Comparison of ENCODE assay signal across 8 mouse cellular contexts in the genomic region with DNA sequence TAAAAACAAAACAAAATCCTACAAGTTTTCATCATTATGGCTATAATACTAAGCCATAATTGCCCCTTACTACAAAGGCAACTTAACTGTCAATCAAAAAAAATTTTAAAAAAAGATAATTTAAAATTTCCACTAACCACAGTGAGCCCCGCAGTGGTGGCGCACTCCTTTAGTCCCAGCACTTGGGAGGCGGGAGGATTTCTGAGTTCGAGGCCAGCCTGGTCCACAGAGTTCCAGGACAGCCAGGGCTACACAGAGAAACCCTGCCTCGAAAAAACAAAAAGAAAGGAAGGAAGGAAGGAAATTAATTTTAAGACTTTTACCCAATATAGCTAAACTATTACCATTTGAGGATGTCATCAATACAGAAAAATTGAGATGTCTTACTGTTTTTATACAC. TPM values are rescaled to one million over a fixed set of nuclear protein-coding genes. Genes with fewer than 3 reads are reported as not detected.
DNase-seq lines count a peak whose midpoint lies in the region; ATAC-seq and TF ChIP-seq lines count a peak whose summit lies in the region.

No protein-coding gene starts in this region.

- H3K9ac ChIP-seq in heart, embryonic 13.5 days = peak overlapping the region; percentile 95
- peak overlapping the region; percentile 99 for H3K9ac ChIP-seq in ES-Bruce4 (ENCODE audit: low read depth, poor library complexity, severe bottlenecking)
- peak overlapping the region; percentile 88 for H3K9ac ChIP-seq in liver, postnatal 0 days (replicated peaks)

- H3K4me1 ChIP-seq in heart, embryonic 13.5 days = peaks cover 43% of the 10 kb centered on the region
- no peaks in the 10 kb centered on the region for H3K4me1 ChIP-seq in ES-Bruce4 (ENCODE audit: control insufficient read depth, insufficient read depth, low read length)
- H3K4me1 ChIP-seq in hindbrain, embryonic 10.5 days (replicated peaks) = peaks cover 30% of the 10 kb centered on the region
- H3K4me1 ChIP-seq in liver, postnatal 0 days (ENCODE audit: insufficient read depth) = peaks cover 19% of the 10 kb centered on the region

- no peak for TF ChIP-seq CTCF in ES-Bruce4 (IDR thresholded peaks at IDR 0.05; ENCODE audit: low read depth, low read length)
- 0 out of 2 replicates have a peak, but pooled peaks have one; percentile 8 for TF ChIP-seq CTCF in liver, postnatal 0 days (IDR thresholded peaks at IDR 0.05; ENCODE audit: low read depth)

- peak overlapping the region; percentile 76 for H3K4me2 ChIP-seq in heart, embryonic 13.5 days
- H3K4me2 ChIP-seq in liver, postnatal 0 days (ENCODE audit: low read depth, low read length) = peak overlapping the region; percentile 66

- TF ChIP-seq EP300 in ES-Bruce4 (IDR thresholded peaks at IDR 0.05; ENCODE audit: insufficient read depth, low read depth, low read length) = no peak
- no peak for TF ChIP-seq EP300 in liver, postnatal 0 days (IDR thresholded peaks at IDR 0.05; ENCODE audit: low read depth)

- TF ChIP-seq POLR2A in ES-Bruce4 (IDR thresholded peaks at IDR 0.05; ENCODE audit: insufficient read depth, low read length) = no peak

- H3K4me3 ChIP-seq in heart, embryonic 13.5 days = peak overlapping the region; percentile 91
- H3K4me3 ChIP-seq in ES-Bruce4 (ENCODE audit: low read depth, low read length) = peak overlapping the region; percentile 98
- H3K4me3 ChIP-seq in hindbrain, embryonic 10.5 days = peak overlapping the region; percentile 81
- peak overlapping the region; percentile 84 for H3K4me3 ChIP-seq in liver, postnatal 0 days (ENCODE audit: low read depth, low read length)

- 15% methylated on average over 5 of the region's 5 CpGs for WGBS in heart, embryonic 13.5 days
- 17% methylated on average over 5 of the region's 5 CpGs for WGBS in hindbrain, embryonic 10.5 days
- 8% methylated on average over 5 of the region's 5 CpGs for WGBS in liver, postnatal 0 days (ENCODE audit: insufficient replicate concordance)

- H3K36me3 ChIP-seq in heart, embryonic 13.5 days = peaks cover 43% of the 10 kb centered on the region
- peaks cover 55% of the 10 kb centered on the region for H3K36me3 ChIP-seq in ES-Bruce4 (ENCODE audit: control insufficient read depth, insufficient read depth, low read length, poor library complexity, severe bottlenecking)
- H3K36me3 ChIP-seq in hindbrain, embryonic 10.5 days = peaks cover 44% of the 10 kb centered on the region
- H3K36me3 ChIP-seq in liver, postnatal 0 days (replicated peaks; ENCODE audit: insufficient read depth, low read length) = peaks cover 38% of the 10 kb centered on the region

- H3K27me3 ChIP-seq in heart, embryonic 13.5 days (replicated peaks) = no peaks in the 10 kb centered on the region
- no peaks in the 10 kb centered on the region for H3K27me3 ChIP-seq in ES-Bruce4 (ENCODE audit: control insufficient read depth, insufficient read depth, low read length, poor library complexity, severe bottlenecking)
- H3K27me3 ChIP-seq in hindbrain, embryonic 10.5 days (ENCODE audit: insufficient read depth, poor library complexity, severe bottlenecking) = no peaks in the 10 kb centered on the region
- H3K27me3 ChIP-seq in liver, postnatal 0 days (ENCODE audit: insufficient read depth, low read length) = no peaks in the 10 kb centered on the region

- no peak for DNase-seq in heart, postnatal 4 days
- no peak for DNase-seq in hindbrain, embryonic 10.5 days (ENCODE audit: low spot score)
- DNase-seq in liver, postnatal 0 days = no peak
- DNase-seq in right cerebral cortex, adult 18-20 months = no peak
- no peak for DNase-seq in cerebellum, adult 18-20 months
- no peak for DNase-seq in layer of hippocampus, postnatal 14 days (ENCODE audit: low spot score in 2 of 2)

- no peak for ATAC-seq in heart, embryonic 13.5 days (ENCODE audit: extremely low read depth, insufficient number of reproducible peaks, low FRiP score, low TSS enrichment)
- no peak for ATAC-seq in liver, postnatal 0 days

- H3K27ac ChIP-seq in heart, embryonic 13.5 days (replicated peaks) = no peak overlapping the region
- no peak overlapping the region for H3K27ac ChIP-seq in ES-Bruce4 (ENCODE audit: insufficient read depth, low read length)
- peak overlapping the region; percentile 96 for H3K27ac ChIP-seq in hindbrain, embryonic 10.5 days
- peak overlapping the region; percentile 87; the same call in 1 of the 2 replicates for H3K27ac ChIP-seq in liver, postnatal 0 days (ENCODE audit: low read depth)

- H3K9me3 ChIP-seq in heart, embryonic 13.5 days = no peaks in the 10 kb centered on the region
- no peaks in the 10 kb centered on the region for H3K9me3 ChIP-seq in ES-Bruce4 (replicated peaks; ENCODE audit: control insufficient read depth, insufficient read depth, low read length, poor library complexity, severe bottlenecking)
- H3K9me3 ChIP-seq in hindbrain, embryonic 10.5 days = no peaks in the 10 kb centered on the region
- no peaks in the 10 kb centered on the region for H3K9me3 ChIP-seq in liver, postnatal 0 days (ENCODE audit: low read length)

RNA-seq across cellular contexts. Expression of gene Kpna2, which starts 1.4 kb away (rescaled TPM):
- polyA plus RNA-seq in heart, embryonic 13.5 days (2015; fragmentation: Nextera tagmentation; extraction: Ambion mirVana) = 281 and 299 TPM in 2 replicates
- total RNA-seq in heart, postnatal 4 days (2021) = 100 to 1,000 TPM; 179 to 190 TPM
- polyA plus RNA-seq in ES-Bruce4 (2011; ENCODE audit: insufficient read depth, insufficient read length, low read depth, missing spikeins) = 487 and 560 TPM in 2 replicates
- 653 and 682 TPM in 2 replicates for polyA plus RNA-seq in hindbrain, embryonic 10.5 days (2016; fragmentation: Nextera tagmentation; extraction: Ambion mirVana)
- 115 and 128 TPM in 2 replicates for polyA plus RNA-seq in liver, postnatal 0 days (2015; fragmentation: Nextera tagmentation; extraction: Ambion mirVana)
- 10 to 100 TPM; 27.9 to 28.7 TPM for total RNA-seq in layer of hippocampus, postnatal 14 days (2021)

RNA-seq across cellular contexts. Expression of gene 1810010H24Rik, which starts 27.5 kb away (rescaled TPM):
- 1.9 and 2.0 TPM in 2 replicates for polyA plus RNA-seq in heart, embryonic 13.5 days (2015; fragmentation: Nextera tagmentation; extraction: Ambion mirVana)
- 1 to 10 TPM; 3.7 to 4.0 TPM for total RNA-seq in heart, postnatal 4 days (2021)
- 1.4 and 3.0 TPM in 2 replicates for polyA plus RNA-seq in ES-Bruce4 (2011; ENCODE audit: insufficient read depth, insufficient read length, low read depth, missing spikeins)
- 1.6 and 2.8 TPM in 2 replicates for polyA plus RNA-seq in hindbrain, embryonic 10.5 days (2016; fragmentation: Nextera tagmentation; extraction: Ambion mirVana)
- polyA plus RNA-seq in liver, postnatal 0 days (2015; fragmentation: Nextera tagmentation; extraction: Ambion mirVana) = 7.3 and 10.3 TPM in 2 replicates
- 1 to 10 TPM; 4.2 to 5.2 TPM for total RNA-seq in layer of hippocampus, postnatal 14 days (2021)

Comparison
In these comparisons a context has a peak if more than half of its experiments do, and no peak if none do; other contexts are left out.
1. H3K27ac ChIP-seq: peak in hindbrain, embryonic 10.5 days (single experiment) and liver, postnatal 0 days (single experiment); none in heart, embryonic 13.5 days (single experiment) and ES-Bruce4 (single experiment).
2. Peak in every context shown above with its lines, with median percentiles within 50 percentile points of each other: H3K4me3 ChIP-seq and H3K9ac ChIP-seq.